Mouse (Mus musculus) bone marrow, adult 2 months (tissue): Measurements from ENCODE around the gene Tbx20.

Source experiments
- CTCF ChIP-seq: fragments of 200-500 bp; IDR thresholded peaks from 2 replicates; pipeline ENCODE4 v1.5.1; 2011; ENCODE audit warnings: low read length, control low read depth; ENCODE audit not compliant: control insufficient read depth, insufficient read depth
- POLR2A ChIP-seq: fragments of 200-500 bp; IDR thresholded peaks from 2 replicates; pipeline ENCODE4 v1.6.1; 2011; ENCODE audit warnings: low read depth, mild to moderate bottlenecking, control low read depth, low read length, borderline replicate concordance; ENCODE audit not compliant: control insufficient read depth

- TF ChIP-seq CTCF (no peak), POLR2A (no peak)
Measured at GRCm38 (mm10) chr9:24789396-24789795, 15.3 kb upstream of the Tbx20 start.
